Mouse (Mus musculus) cortical plate, adult 2 months (tissue): ENCODE measurements around the gene Fam120c.

ENCODE experiments used
- CTCF ChIP-seq: fragments of 200-500 bp; IDR thresholded peaks from 2 replicates; pipeline ENCODE4 v1.5.1; 2011; ENCODE audit warnings: mild to moderate bottlenecking, control low read depth, low read length; ENCODE audit not compliant: insufficient read depth; ENCODE audit errors: extremely low read depth
- POLR2A ChIP-seq: fragments of 200-500 bp; IDR thresholded peaks from 2 replicates; pipeline ENCODE4 v1.6.1; 2011; ENCODE audit warnings: mild to moderate bottlenecking, low read length, control low read depth; ENCODE audit not compliant: insufficient read depth; ENCODE audit errors: extremely low read depth

- TF ChIP-seq CTCF, result no peak
- peak; percentile 76; the same call in 1 of the 2 replicates for TF ChIP-seq POLR2A
These were observed at the start of gene Fam120c for GRCm38 (mm10) chrX:151343761-151344500.
